Mouse (Mus musculus) bone marrow, adult 2 months (tissue): ENCODE results near the gene Ypel3.

Experiments
- CTCF ChIP-seq: fragments of 200-500 bp; IDR thresholded peaks from 2 replicates; pipeline ENCODE4 v1.5.1; 2011; ENCODE audit warnings: low read length, control low read depth; ENCODE audit not compliant: control insufficient read depth, insufficient read depth
- POLR2A ChIP-seq: fragments of 200-500 bp; IDR thresholded peaks from 2 replicates; pipeline ENCODE4 v1.6.1; 2011; ENCODE audit warnings: low read depth, mild to moderate bottlenecking, control low read depth, low read length, borderline replicate concordance; ENCODE audit not compliant: control insufficient read depth

DNA sequence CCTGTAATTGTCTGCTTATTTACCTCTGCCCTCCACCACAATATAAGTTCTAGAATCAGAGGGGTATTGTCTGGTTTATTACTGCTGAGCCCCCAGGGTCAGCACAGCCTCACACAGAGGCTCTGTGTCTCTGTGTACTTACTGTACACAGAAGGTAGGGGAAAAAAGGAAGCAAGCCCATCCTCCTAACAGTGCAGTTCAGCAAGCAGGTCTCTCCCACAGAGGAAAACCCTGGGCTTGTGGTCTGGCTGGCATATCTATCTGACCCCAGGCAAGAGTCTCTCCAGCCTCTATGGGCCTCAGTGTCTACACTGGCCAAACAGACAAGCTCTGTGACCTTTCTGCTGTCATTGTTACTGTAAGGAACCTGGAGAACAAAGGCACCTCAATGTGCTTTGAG lies 27.0 kb downstream of the Ypel3 start:
- no peak for TF ChIP-seq CTCF
- TF ChIP-seq POLR2A: no peak
